Mouse (Mus musculus): ENCODE data around the gene Ccdc141.

The Ccdc141 gene

GRCm38 (mm10) chr2:77157546-77157945, 12.9 kb downstream of the Ccdc141 start:
- CTCF ChIA-PET, result interaction anchor here in 1 of 4 experiments (0.6 kb wide), 1 partner anchor 246 kb away, joined by 10 read pairs; no protein-coding TSS in a partner anchor
- POLR2A ChIA-PET, result interaction anchor here in 1 of 4 experiments (1.7 kb wide), 1 partner anchor 9 kb away, joined by 4 read pairs; no protein-coding TSS in a partner anchor

- ChIA-PET CTCF (no interaction called here), POLR2A (interaction anchor here in 1 of 4 experiments (1.1 kb wide), 1 partner anchor 22 kb away, joined by 3 read pairs; no protein-coding TSS in a partner anchor)
These were observed 16.4 kb downstream of the Ccdc141 start for GRCm38 (mm10) chr2:77154080-77154479.

- ChIA-PET POLR2A (interaction anchor here in 1 of 4 experiments (3.2 kb wide), 1 partner anchor 19 kb away, joined by 21 read pairs; the partner anchor contains the start of gene Ccdc141), CTCF (no interaction called here)
These were observed 19.2 kb downstream of the Ccdc141 start for GRCm38 (mm10) chr2:77151255-77151654.

- ChIA-PET POLR2A (interaction anchor here in 2 of 4 experiments (0.7 to 3.2 kb wide), 5 partner anchors 9 to 88 kb away, joined by 3 to 21 read pairs (median 4); partner anchors contain the start of gene Ccdc141 (in 1 of the 2)), CTCF (no interaction called here)
These were observed 20.9 kb downstream of the Ccdc141 start for GRCm38 (mm10) chr2:77149576-77149975.

GRCm38 (mm10) chr2:77148215-77148614, 22.2 kb downstream of the Ccdc141 start:
- CTCF ChIA-PET, result no interaction called here

GRCm38 (mm10) chr2:77146968-77147367, 23.5 kb downstream of the Ccdc141 start:
- CTCF ChIA-PET, result no interaction called here

More at GRCm38 (mm10) chr2:77148215-77148614, 22.2 kb downstream of the Ccdc141 start:
- POLR2A ChIA-PET, result interaction anchor here in 1 of 4 experiments (1.0 to 3.2 kb wide), 3 partner anchors 10 to 22 kb away, joined by 4 to 41 read pairs (median 21); partner anchors contain the start of gene Ccdc141

GRCm38 (mm10) chr2:77146291-77146690, 24.1 kb downstream of the Ccdc141 start:
- ChIA-PET CTCF (no interaction called here), POLR2A (interaction anchor here in 3 of 4 experiments (0.6 to 3.2 kb wide), 19 partner anchors 9 to 265 kb away, joined by 3 to 41 read pairs (median 7); partner anchors contain the start of genes Ccdc141 (in 3 of the 3) and Sestd1 (in 1 of the 3))

More at GRCm38 (mm10) chr2:77146968-77147367, 23.5 kb downstream of the Ccdc141 start:
- POLR2A ChIA-PET, result interaction anchor here in 2 of 4 experiments (0.6 to 3.2 kb wide), 22 partner anchors 9 to 191 kb away, joined by 3 to 41 read pairs (median 4); partner anchors contain the start of gene Ccdc141 (in 2 of the 2)

- POLR2A ChIA-PET, result interaction anchor here in 1 of 4 experiments (0.8 to 1.5 kb wide), 3 partner anchors 27 to 159 kb away, joined by 3 to 6 read pairs (median 6); partner anchors contain the start of gene Ccdc141
- CTCF ChIA-PET, result no interaction called here
These were observed 26.9 kb downstream of the Ccdc141 start for GRCm38 (mm10) chr2:77143536-77143935.

- ChIA-PET POLR2A (interaction anchor here in 1 of 4 experiments (0.5 to 1.3 kb wide), 2 partner anchors 64 to 304 kb away, joined by 3 to 4 read pairs; no protein-coding TSS in a partner anchor), CTCF (no interaction called here)
These were observed 31.6 kb downstream of the Ccdc141 start for GRCm38 (mm10) chr2:77138879-77139278.

- CTCF ChIA-PET, result no interaction called here
- POLR2A ChIA-PET, result no interaction called here
These were observed 35.5 kb downstream of the Ccdc141 start for GRCm38 (mm10) chr2:77134906-77135305.

- CTCF ChIA-PET, result no interaction called here
- POLR2A ChIA-PET, result no interaction called here
These were observed 37.0 kb downstream of the Ccdc141 start for GRCm38 (mm10) chr2:77133407-77133806.

GRCm38 (mm10) chr2:77126939-77127338, 43.5 kb downstream of the Ccdc141 start:
- ChIA-PET POLR2A (interaction anchor here in 1 of 4 experiments (0.6 kb wide), 1 partner anchor 241 kb away, joined by 3 read pairs; no protein-coding TSS in a partner anchor), CTCF (no interaction called here)

GRCm38 (mm10) chr2:77118102-77118501, 52.3 kb downstream of the Ccdc141 start:
- ChIA-PET CTCF (no interaction called here), POLR2A (no interaction called here)

- ChIA-PET POLR2A (interaction anchor here in 2 of 4 experiments (0.6 to 0.9 kb wide), 2 partner anchors 33 to 557 kb away, joined by 3 read pairs; no protein-coding TSS in a partner anchor), CTCF (interaction anchor here in 1 of 4 experiments (0.6 kb wide), 1 partner anchor 209 kb away, joined by 4 read pairs; no protein-coding TSS in a partner anchor)
These were observed 56.1 kb downstream of the Ccdc141 start for GRCm38 (mm10) chr2:77114335-77114734.

- CTCF ChIA-PET, result interaction anchor here in 1 of 4 experiments (0.6 kb wide), 1 partner anchor 209 kb away, joined by 4 read pairs; no protein-coding TSS in a partner anchor
- POLR2A ChIA-PET, result interaction anchor here in 1 of 4 experiments (0.9 kb wide), 1 partner anchor 33 kb away, joined by 3 read pairs; no protein-coding TSS in a partner anchor
These were observed 56.6 kb downstream of the Ccdc141 start for GRCm38 (mm10) chr2:77113867-77114266.

- POLR2A ChIA-PET, result interaction anchor here in 1 of 4 experiments (1.0 kb wide), 1 partner anchor 34 kb away, joined by 4 read pairs; no protein-coding TSS in a partner anchor
- CTCF ChIA-PET, result interaction anchor here in 1 of 4 experiments (0.6 kb wide), 1 partner anchor 896 kb away, joined by 3 read pairs; no protein-coding TSS in a partner anchor
These were observed 57.4 kb downstream of the Ccdc141 start for GRCm38 (mm10) chr2:77113026-77113425.

- POLR2A ChIA-PET, result no interaction called here
- CTCF ChIA-PET, result interaction anchor here in 1 of 4 experiments (0.7 kb wide), 1 partner anchor 9 kb away, joined by 4 read pairs; no protein-coding TSS in a partner anchor
These were observed 59.3 kb downstream of the Ccdc141 start for GRCm38 (mm10) chr2:77111095-77111494.

- CTCF ChIA-PET, result interaction anchor here in 1 of 4 experiments (0.7 kb wide), 1 partner anchor 8 kb away, joined by 4 read pairs; no protein-coding TSS in a partner anchor
These were observed 60.1 kb downstream of the Ccdc141 start for GRCm38 (mm10) chr2:77110365-77110764.

GRCm38 (mm10) chr2:77109506-77110123, 60.8 kb downstream of the Ccdc141 start:
- CTCF ChIA-PET, result no interaction called here

More at GRCm38 (mm10) chr2:77110365-77110764, 60.1 kb downstream of the Ccdc141 start:
- POLR2A ChIA-PET, result interaction anchor here in 1 of 4 experiments (1.0 kb wide), 1 partner anchor 59 kb away, joined by 3 read pairs; the partner anchor contains the start of gene Ccdc141

More at GRCm38 (mm10) chr2:77109506-77110123, 60.8 kb downstream of the Ccdc141 start:
- POLR2A ChIA-PET, result interaction anchor here in 1 of 4 experiments (1.0 kb wide), 1 partner anchor 60 kb away, joined by 3 read pairs; the partner anchor contains the start of gene Ccdc141

Data from embryonic stem cell, embryonic (primary cell).